Mouse (Mus musculus) retina, embryonic 14.5 days (tissue): Measurements from ENCODE around the gene Emc10.

Experiments
- DNase-seq: peaks from one replicate; pipeline ENCODE4 v3.0.0-alpha.2; 2015; ENCODE audit warnings: low spot score

Gene Emc10

GRCm38 (mm10) chr7:44495992-44496770, at the start of gene Emc10, which contains the start of gene Fam71e1:
Emc10 (minus strand) TSS chr7:44496529.
Fam71e1 (plus strand) TSS chr7:44496581.
- DNase-seq = peak; percentile 99

- DNase-seq = no peak
Observed at GRCm38 (mm10) chr7:44543071-44543470, 46.7 kb upstream of the Emc10 start.

- DNase-seq = no peak
Observed at GRCm38 (mm10) chr7:44542555-44542954, 46.2 kb upstream of the Emc10 start.

- no peak for DNase-seq
Observed at GRCm38 (mm10) chr7:44538756-44539624, 42.7 kb upstream of the Emc10 start.

GRCm38 (mm10) chr7:44537496-44537895, 41.2 kb upstream of the Emc10 start:
- no peak for DNase-seq

- DNase-seq = no peak
Observed at GRCm38 (mm10) chr7:44537009-44537408, 40.7 kb upstream of the Emc10 start.

- DNase-seq = no peak
Observed at GRCm38 (mm10) chr7:44536590-44536968, 40.2 kb upstream of the Emc10 start.

- no peak for DNase-seq
Observed at GRCm38 (mm10) chr7:44535657-44536589, 39.6 kb upstream of the Emc10 start.

- DNase-seq = no peak
Observed at GRCm38 (mm10) chr7:44534656-44535441, 38.5 kb upstream of the Emc10 start.

- no peak for DNase-seq
Observed at GRCm38 (mm10) chr7:44534242-44534641, 37.9 kb upstream of the Emc10 start.

- no peak for DNase-seq
Observed at GRCm38 (mm10) chr7:44533746-44534045, 37.4 kb upstream of the Emc10 start.

GRCm38 (mm10) chr7:44532918-44533745, 36.8 kb upstream of the Emc10 start:
- DNase-seq = no peak

- DNase-seq = no peak
Observed at GRCm38 (mm10) chr7:44531946-44532732, 35.8 kb upstream of the Emc10 start, which contains the start of gene Spib. Spib (minus strand) TSS chr7:44532071.

GRCm38 (mm10) chr7:44531207-44531606, 34.9 kb upstream of the Emc10 start:
- no peak for DNase-seq

GRCm38 (mm10) chr7:44530507-44530906, 34.2 kb upstream of the Emc10 start:
- DNase-seq = no peak

- no peak for DNase-seq
Observed at GRCm38 (mm10) chr7:44529518-44529917, 33.2 kb upstream of the Emc10 start.

- DNase-seq = peak; percentile 84
Observed at GRCm38 (mm10) chr7:44527483-44528398, 31.4 kb upstream of the Emc10 start.

GRCm38 (mm10) chr7:44526414-44527154, 30.3 kb upstream of the Emc10 start:
- DNase-seq = no peak
